Mouse (Mus musculus): ENCODE measurements around the gene Nop14.

- TF ChIP-seq CTCF (conservative IDR thresholded peaks at IDR 0.05; ENCODE audit: low read length) (no peak), NANOG (IDR thresholded peaks at IDR 0.05; ENCODE audit: borderline replicate concordance, low read length) (no peak), POU5F1 (IDR thresholded peaks at IDR 0.05; ENCODE audit: borderline replicate concordance, low read length) (no peak)
Measured at GRCm38 (mm10) chr5:34604576-34604975, 55.4 kb downstream of the Nop14 start.
